Mouse (Mus musculus) midbrain, embryonic 11.5 days (tissue): ENCODE results near the gene Rptor. TPM values are rescaled to one million over a fixed set of nuclear protein-coding genes. Genes with fewer than 3 reads are reported as not detected.

ENCODE experiments used
- ATAC-seq: fragments of 200-750 bp; cut with Nextera tagmentation; 2 replicates; pipeline ENCODE4 v1.8.0; 2017; ENCODE audit warnings: moderate TSS enrichment, moderate library complexity; ENCODE audit not compliant: low FRiP score
- DNase-seq: peaks from one replicate; pipeline ENCODE4 v3.0.0; 2015; ENCODE audit warnings: low spot score; ENCODE audit errors: missing footprints
- H3K27ac ChIP-seq: fragments of 300-500 bp; sonication (generic); 2 replicates; pipeline ENCODE4 v1.5.1; 2014; ENCODE audit warnings: low read depth, low read length
- H3K27me3 ChIP-seq: fragments of 300-500 bp; sonication (generic); 2 replicates; pipeline ENCODE4 v1.6.1; 2014; ENCODE audit warnings: mild to moderate bottlenecking, low read length, moderate library complexity, mixed read lengths; ENCODE audit not compliant: control insufficient read depth, insufficient read depth
- H3K36me3 ChIP-seq: fragments of 300-500 bp; sonication (generic); 2 replicates; pipeline ENCODE4 v1.6.1; 2014; ENCODE audit warnings: mild to moderate bottlenecking, low read length, moderate library complexity, mixed read lengths; ENCODE audit not compliant: control insufficient read depth, insufficient read depth
- H3K4me1 ChIP-seq: fragments of 300-500 bp; sonication (generic); 2 replicates; pipeline ENCODE4 v1.6.1; 2014; ENCODE audit warnings: low read length; ENCODE audit not compliant: control insufficient read depth, insufficient read depth
- H3K4me2 ChIP-seq: fragments of 300-500 bp; sonication (generic); 2 replicates; pipeline ENCODE4 v1.6.1; 2014; ENCODE audit warnings: mild to moderate bottlenecking, moderate library complexity
- H3K4me3 ChIP-seq: fragments of 300-500 bp; sonication (generic); 2 replicates; pipeline ENCODE4 v1.5.1; 2014; ENCODE audit warnings: low read depth, low read length
- H3K9ac ChIP-seq: fragments of 300-500 bp; sonication (generic); 2 replicates; pipeline ENCODE4 v1.6.1; 2014; ENCODE audit warnings: low read length
- H3K9me3 ChIP-seq: fragments of 300-500 bp; sonication (generic); 2 replicates; pipeline ENCODE4 v1.6.1; 2016; ENCODE audit warnings: low read length; ENCODE audit not compliant: control insufficient read depth
- WGBS: fragments of 180-500 bp; shearing (Covaris S2); extraction: QIAGEN DNeasy Blood & Tissue Kit; methylation state at CpG from one replicate; pipeline ENCODE4 v1.1.7; 2014; 5-methylcytosine and 5-hydroxymethylcytosine counted together
- polyA plus RNA-seq: library from polyadenylated mRNA; unstranded; fragments of >200 nt; fragmentation: Nextera tagmentation; extraction: Ambion mirVana; gene quantifications from 2 replicates; pipeline ENCODE4 v1.2.1, GENCODE M21; 2014

The Rptor gene
- polyA plus RNA-seq, 1 experiment from 2014 or later = 11.1 TPM

DNA sequence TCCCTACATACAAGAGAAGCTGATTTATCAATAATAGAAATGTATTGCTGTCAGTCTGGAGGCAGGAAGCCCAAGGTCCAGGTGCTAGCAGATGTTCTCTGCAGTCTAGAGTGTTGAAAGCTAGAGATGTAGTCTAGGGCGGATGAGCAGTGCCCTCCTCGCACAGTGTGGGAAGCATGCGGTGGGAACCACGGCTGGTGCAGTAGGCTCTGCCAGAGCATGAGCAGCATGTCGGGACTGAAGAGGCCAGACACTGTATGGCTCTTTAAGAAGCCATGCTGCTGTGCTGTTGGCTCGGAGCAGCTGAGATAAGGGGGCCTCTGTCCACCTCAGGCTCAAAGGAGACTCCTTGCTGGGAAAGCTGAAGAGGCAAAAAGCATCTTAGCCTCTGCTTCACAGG lies 164.8 kb downstream of the Rptor start:
- DNase-seq (no peak), ATAC-seq (no peak)
- H3K9ac ChIP-seq = no peak overlapping the region
- H3K27ac ChIP-seq = peak overlapping the region; percentile 40; the same call in 1 of the 2 replicates
- H3K4me1 ChIP-seq = peaks cover 19% of the 10 kb centered on the region
- H3K4me3 ChIP-seq = no peak overlapping the region
- H3K4me2 ChIP-seq = no peak overlapping the region
- 76% methylated on average over 6 of the region's 6 CpGs for WGBS
- H3K9me3 ChIP-seq = no peaks in the 10 kb centered on the region
- H3K36me3 ChIP-seq = no peaks in the 10 kb centered on the region
- H3K27me3 ChIP-seq = no peaks in the 10 kb centered on the region

DNA sequence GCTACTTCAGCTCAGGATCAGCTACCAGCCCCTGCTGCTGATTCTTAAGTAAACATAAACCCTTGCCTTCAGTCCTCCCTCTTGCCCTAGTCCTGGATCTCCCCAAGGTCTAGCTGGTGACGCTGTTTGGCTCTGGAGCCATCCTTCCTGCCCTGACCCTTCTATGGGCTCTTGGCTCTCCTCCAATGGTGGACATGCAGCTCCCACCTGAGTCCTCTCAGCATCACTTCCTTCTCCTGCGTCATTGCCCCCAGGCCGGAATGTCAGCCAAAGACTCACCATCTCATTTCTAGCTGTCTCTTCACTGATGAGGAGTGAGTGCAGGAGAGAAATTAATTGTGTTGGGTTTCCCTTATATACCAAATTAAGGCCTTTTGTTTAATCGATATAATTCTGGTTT lies 165.8 kb downstream of the Rptor start:
- no peaks in the 10 kb centered on the region for H3K27me3 ChIP-seq
- peaks cover 19% of the 10 kb centered on the region for H3K4me1 ChIP-seq
- DNase-seq (peak; percentile 72), ATAC-seq (no peak)
- no peak overlapping the region for H3K27ac ChIP-seq
- WGBS = 92% methylated on average over 4 of the region's 4 CpGs
- no peak overlapping the region for H3K9ac ChIP-seq
- no peaks in the 10 kb centered on the region for H3K9me3 ChIP-seq
- no peak overlapping the region for H3K4me3 ChIP-seq
- H3K36me3 ChIP-seq = no peaks in the 10 kb centered on the region
- no peak overlapping the region for H3K4me2 ChIP-seq

DNA sequence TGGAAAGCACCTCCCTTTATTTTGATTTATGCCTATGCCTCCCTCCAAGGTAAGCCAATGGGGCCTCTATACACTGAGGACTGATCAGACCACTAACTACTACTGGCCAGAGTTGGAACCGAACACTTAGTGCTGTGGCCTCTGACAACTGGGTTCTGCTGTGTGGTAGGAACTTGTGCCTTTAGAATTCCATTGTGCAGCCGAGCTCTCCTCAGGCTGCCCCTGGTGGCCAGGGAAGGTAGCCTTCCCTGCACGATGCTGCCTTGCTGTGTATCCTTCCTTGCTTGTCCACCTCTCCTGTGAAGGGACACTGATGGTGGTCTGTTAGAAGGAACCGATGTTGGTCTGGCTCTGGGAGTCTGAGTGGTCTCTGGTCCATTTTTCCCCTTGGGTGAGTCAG lies 167.0 kb downstream of the Rptor start:
- H3K27me3 ChIP-seq = no peaks in the 10 kb centered on the region
- no peak overlapping the region for H3K27ac ChIP-seq
- no peaks in the 10 kb centered on the region for H3K9me3 ChIP-seq
- WGBS = 69% methylated on average over 4 of the region's 4 CpGs
- H3K4me1 ChIP-seq = peaks cover 19% of the 10 kb centered on the region
- no peak overlapping the region for H3K4me3 ChIP-seq
- H3K9ac ChIP-seq = no peak overlapping the region
- no peak for ATAC-seq
- H3K36me3 ChIP-seq = no peaks in the 10 kb centered on the region
- H3K4me2 ChIP-seq = no peak overlapping the region
- DNase-seq = peak; percentile 70

DNA sequence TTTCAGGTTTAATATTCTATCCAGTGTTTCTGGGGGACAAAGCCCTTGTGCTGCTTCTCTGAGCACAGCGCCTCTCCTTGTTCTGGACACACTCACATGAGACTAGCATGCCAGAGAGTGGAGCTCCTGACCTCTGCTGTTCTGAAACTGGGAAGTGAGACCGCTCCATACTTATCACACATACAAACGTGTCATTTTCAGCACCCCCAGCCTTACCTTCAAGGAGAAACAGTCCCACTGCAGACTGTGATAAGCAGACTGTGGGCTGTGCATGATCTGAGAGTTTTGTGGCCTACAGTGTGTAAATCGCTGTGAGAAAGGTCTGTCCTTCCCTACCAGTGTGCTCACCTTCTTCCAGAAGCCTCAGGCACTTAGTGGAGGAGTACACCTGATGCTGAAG lies 168.3 kb downstream of the Rptor start:
- Histone ChIP-seq H3K9me3 (peaks cover 5% of the 10 kb centered on the region; the same call in 1 of the 2 replicates), H3K4me2 (no peak overlapping the region), H3K27ac (no peak overlapping the region), H3K9ac (no peak overlapping the region), H3K27me3 (no peaks in the 10 kb centered on the region), H3K36me3 (no peaks in the 10 kb centered on the region), H3K4me3 (no peak overlapping the region), H3K4me1 (peaks cover 17% of the 10 kb centered on the region)
- WGBS = 91% methylated on average over 4 of the region's 4 CpGs
- no peak for ATAC-seq
- peak; percentile 26 for DNase-seq

DNA sequence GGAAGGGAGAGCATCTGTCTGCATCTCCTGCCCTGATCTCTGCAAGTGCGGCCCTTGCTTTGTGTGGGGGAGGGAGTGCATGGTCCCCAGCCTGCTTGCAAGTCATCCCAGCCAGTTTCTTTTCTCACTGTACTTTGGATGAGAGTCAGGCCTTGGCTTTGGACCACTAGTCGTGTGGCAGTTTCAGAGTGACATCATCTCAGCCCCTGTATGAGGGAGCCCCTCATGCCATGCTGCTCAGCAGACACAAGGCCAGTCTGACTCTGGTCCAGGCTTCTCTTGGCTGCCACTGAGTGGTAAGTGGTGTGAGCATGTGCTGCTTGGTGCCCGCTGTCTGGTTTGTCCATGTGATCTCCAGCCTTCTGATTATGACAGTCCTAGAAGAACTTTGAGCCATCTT lies 170.2 kb downstream of the Rptor start:
- Histone ChIP-seq H3K27ac (no peak overlapping the region), H3K4me2 (no peak overlapping the region), H3K9me3 (peaks cover 10% of the 10 kb centered on the region; the same call in 1 of the 2 replicates), H3K4me1 (no peaks in the 10 kb centered on the region; the same call in 1 of the 2 replicates), H3K4me3 (no peak overlapping the region), H3K27me3 (no peaks in the 10 kb centered on the region), H3K36me3 (no peaks in the 10 kb centered on the region), H3K9ac (no peak overlapping the region)
- ATAC-seq (no peak), DNase-seq (peak; percentile 2)
- WGBS = 89% methylated on average over 3 of the region's 3 CpGs

DNA sequence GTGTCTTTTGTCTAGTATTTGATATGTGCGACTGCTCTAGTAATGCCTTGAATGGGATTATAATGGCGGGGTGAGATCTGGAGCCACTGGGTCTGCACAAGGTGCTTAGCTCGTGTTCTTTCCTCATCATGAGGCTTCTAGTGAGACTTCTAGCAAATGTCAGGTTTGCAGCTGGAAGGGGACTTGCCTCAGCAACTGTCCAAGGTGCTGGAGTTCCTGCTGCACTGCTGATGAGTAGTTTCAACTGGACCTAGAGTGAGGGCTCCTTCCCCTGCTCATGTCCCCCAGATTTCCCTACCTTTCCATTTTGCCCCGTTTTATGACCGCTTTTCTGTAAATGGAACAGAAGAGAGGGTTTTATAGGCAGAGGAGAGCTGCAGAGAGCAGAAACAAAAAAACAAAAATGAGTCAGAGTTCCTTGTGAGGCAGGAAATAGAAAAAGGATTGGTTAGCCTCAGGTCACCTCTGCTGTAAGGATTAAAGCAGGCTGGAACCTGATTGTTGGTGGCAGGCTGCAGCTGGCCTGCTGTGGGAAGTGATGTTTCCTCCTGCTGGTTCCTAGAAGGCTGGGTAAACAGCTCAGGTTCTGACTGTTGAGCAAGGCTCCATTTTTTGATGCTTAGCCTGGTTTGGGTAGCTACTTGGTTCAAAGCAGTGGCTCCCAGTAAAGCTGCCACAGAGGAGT lies 172.5 kb downstream of the Rptor start:
- ATAC-seq = no peak
- WGBS = 62% methylated on average over 5 of the region's 5 CpGs
- Histone ChIP-seq H3K36me3 (no peaks in the 10 kb centered on the region), H3K9ac (no peak overlapping the region), H3K9me3 (peaks cover 10% of the 10 kb centered on the region; the same call in 1 of the 2 replicates), H3K4me3 (no peak overlapping the region), H3K27me3 (no peaks in the 10 kb centered on the region), H3K27ac (no peak overlapping the region), H3K4me2 (no peak overlapping the region), H3K4me1 (no peaks in the 10 kb centered on the region)
- peak; percentile 70 for DNase-seq

DNA sequence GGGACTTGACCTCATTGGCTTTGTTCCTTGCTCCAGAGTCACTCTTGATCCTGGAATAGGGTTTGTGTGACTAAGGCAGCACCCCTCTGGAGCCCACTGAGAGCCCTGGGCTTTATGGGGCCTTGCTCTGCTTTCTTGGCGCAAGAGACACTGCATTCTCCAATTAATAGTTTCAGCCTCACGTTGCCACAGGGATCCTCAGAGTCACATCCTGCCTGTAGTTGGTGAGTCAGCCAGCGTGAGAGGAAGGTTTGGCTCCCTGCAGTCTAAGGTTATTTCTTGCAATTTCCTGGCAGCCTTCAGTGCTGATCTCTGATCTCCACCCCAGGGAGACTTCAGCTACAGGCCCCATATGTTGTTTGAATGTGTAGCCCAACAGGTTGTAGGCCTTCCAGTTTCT lies 174.5 kb downstream of the Rptor start:
- 65% methylated on average over 3 of the region's 3 CpGs for WGBS
- Histone ChIP-seq H3K9me3 (peaks cover 10% of the 10 kb centered on the region; the same call in 1 of the 2 replicates), H3K4me2 (no peak overlapping the region), H3K27ac (no peak overlapping the region), H3K4me1 (no peaks in the 10 kb centered on the region), H3K27me3 (no peaks in the 10 kb centered on the region), H3K4me3 (no peak overlapping the region), H3K9ac (no peak overlapping the region), H3K36me3 (peaks cover 2% of the 10 kb centered on the region; the same call in 1 of the 2 replicates)
- ATAC-seq (no peak), DNase-seq (peak; percentile 76)

DNA sequence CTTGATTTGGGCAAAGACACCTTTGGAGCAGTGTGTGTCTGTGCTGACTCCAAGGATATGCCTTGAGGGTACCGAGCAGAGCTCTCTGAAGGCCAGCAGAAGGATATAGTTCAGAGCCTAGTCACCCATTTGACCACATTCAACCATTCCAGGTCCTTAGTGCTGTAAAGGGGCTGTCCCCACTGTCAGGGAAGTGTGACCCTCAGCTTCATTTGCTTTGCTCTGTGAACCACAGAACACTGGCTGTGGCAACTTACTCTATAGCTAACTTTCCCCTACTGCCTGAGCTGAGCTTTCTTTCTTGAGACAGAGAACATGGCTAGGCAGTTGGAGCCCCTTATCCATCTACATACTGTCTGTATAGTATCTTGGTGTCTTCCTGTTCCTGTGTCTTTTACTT lies 175.2 kb downstream of the Rptor start:
- DNase-seq (peak; percentile 19), ATAC-seq (no peak)
- no peaks in the 10 kb centered on the region for H3K4me1 ChIP-seq
- no peaks in the 10 kb centered on the region for H3K27me3 ChIP-seq
- H3K27ac ChIP-seq = no peak overlapping the region
- H3K9ac ChIP-seq = no peak overlapping the region
- WGBS = 85% methylated on average over 1 of the region's 1 CpGs
- H3K36me3 ChIP-seq = peaks cover 2% of the 10 kb centered on the region; the same call in 1 of the 2 replicates
- peaks cover 10% of the 10 kb centered on the region; the same call in 1 of the 2 replicates for H3K9me3 ChIP-seq
- H3K4me2 ChIP-seq = no peak overlapping the region
- no peak overlapping the region for H3K4me3 ChIP-seq

DNA sequence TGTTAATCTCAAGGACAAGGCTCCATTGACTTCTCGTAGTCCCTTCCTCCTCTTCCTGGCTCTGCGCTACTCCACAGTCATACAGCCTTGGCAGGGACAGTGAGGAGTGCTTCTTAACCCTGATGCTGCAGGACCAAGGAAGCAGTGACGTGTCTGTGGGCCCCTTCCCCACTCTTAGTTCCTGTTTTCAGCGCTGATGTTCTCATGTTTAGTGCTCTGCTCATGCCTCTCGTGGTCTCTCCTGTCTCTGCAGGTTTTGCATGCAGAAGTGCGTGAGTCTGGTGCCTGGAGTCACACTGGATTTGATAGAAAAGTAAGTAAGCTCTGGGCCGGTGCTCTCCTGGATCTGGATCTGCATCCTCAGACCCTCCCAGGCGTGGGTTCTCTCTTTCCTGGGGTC lies 177.6 kb downstream of the Rptor start:
- no peak overlapping the region for H3K4me3 ChIP-seq
- no peaks in the 10 kb centered on the region for H3K4me1 ChIP-seq
- H3K27ac ChIP-seq = no peak overlapping the region
- no peak for ATAC-seq
- WGBS = 84% methylated on average over 8 of the region's 8 CpGs
- peaks cover 2% of the 10 kb centered on the region; the same call in 1 of the 2 replicates for H3K36me3 ChIP-seq
- H3K9ac ChIP-seq = no peak overlapping the region
- H3K9me3 ChIP-seq = peaks cover 10% of the 10 kb centered on the region; the same call in 1 of the 2 replicates
- no peak for DNase-seq
- no peak overlapping the region for H3K4me2 ChIP-seq
- H3K27me3 ChIP-seq = no peaks in the 10 kb centered on the region
